Mouse (Mus musculus) MEL (cell line): ENCODE results near the gene Mog. TPM values are rescaled to one million over a fixed set of nuclear protein-coding genes. Genes with fewer than 3 reads are reported as not detected.

Experiments
- DNase-seq: peaks from one replicate; pipeline ENCODE4 v3.0.0; 2011; ENCODE audit warnings: low read depth, low spot score
- H3K27ac ChIP-seq: 2 replicates; pipeline ENCODE4 v1.5.1; 2012; ENCODE audit warnings: low read depth, mild to moderate bottlenecking, control low read depth, low read length, moderate library complexity; ENCODE audit not compliant: control insufficient read depth
- H3K27me3 ChIP-seq, 2 experiments: fragments of 150-350 bp in 1 of 2; sonication (generic) in 1 of 2; 2 replicates each; pipeline ENCODE4 v1.6.1; 2012; ENCODE audit warnings: low read length in 2 of 2, mild to moderate bottlenecking in 2 of 2, improper control_type of control experiment in 1 of 2, moderate library complexity in 1 of 2; ENCODE audit not compliant: insufficient read depth in 2 of 2, control insufficient read depth in 1 of 2
- H3K36me3 ChIP-seq, 2 experiments: 2 replicates each; pipeline ENCODE4 v1.6.1; 2012 to 2014; ENCODE audit warnings: low read length in 2 of 2, improper control_type of control experiment in 1 of 2, inconsistent platforms in 1 of 2, mild to moderate bottlenecking in 1 of 2; ENCODE audit not compliant: insufficient read depth in 2 of 2, control insufficient read depth in 1 of 2
- H3K4me1 ChIP-seq, 2 experiments: fragments of 150-350 bp in 1 of 2; sonication (generic) in 1 of 2; 2 replicates each; pipeline ENCODE4 v1.6.1; 2012; ENCODE audit warnings: low read length in 2 of 2, improper control_type of control experiment in 1 of 2, mild to moderate bottlenecking in 1 of 2; ENCODE audit not compliant: insufficient read depth in 2 of 2, control insufficient read depth in 1 of 2
- H3K4me3 ChIP-seq, 2 experiments: fragments of 150-350 bp in 1 of 2; sonication (generic) in 1 of 2; 2 replicates each; pipeline ENCODE4 v1.5.1; 2012; ENCODE audit warnings: low read depth in 2 of 2, low read length in 2 of 2, mild to moderate bottlenecking in 2 of 2, moderate library complexity in 2 of 2, control low read depth in 1 of 2, improper control_type of control experiment in 1 of 2; ENCODE audit not compliant: control insufficient read depth in 1 of 2, insufficient read depth in 1 of 2
- H3K79me2 ChIP-seq: 2 replicates; pipeline ENCODE4 v1.6.1; 2012; ENCODE audit warnings: mild to moderate bottlenecking, low read length, moderate library complexity; ENCODE audit not compliant: control insufficient read depth, poor library complexity, insufficient read depth
- H3K9ac ChIP-seq: 2 replicates; pipeline ENCODE4 v1.6.1; 2012; ENCODE audit warnings: low read depth, mild to moderate bottlenecking, control low read depth, low read length, moderate library complexity; ENCODE audit not compliant: control insufficient read depth, poor library complexity, severe bottlenecking
- H3K9me3 ChIP-seq: fragments of 150-350 bp; sonication (generic); replicated peaks from 2 replicates; pipeline ENCODE4 v1.6.1; 2012; ENCODE audit warnings: mild to moderate bottlenecking, low read length, improper control_type of control experiment, moderate library complexity; ENCODE audit not compliant: insufficient read depth
- BHLHE40 ChIP-seq: IDR thresholded peaks from 2 replicates; pipeline ENCODE4 v1.6.1; 2012; ENCODE audit warnings: low read depth, mild to moderate bottlenecking, inconsistent platforms, low read length, improper control_type of control experiment, borderline replicate concordance
- CTCF ChIP-seq, 3 experiments: IDR thresholded peaks in 2 of 3; conservative IDR thresholded peaks in 1 of 3; 2 replicates each; pipeline ENCODE4 v1.5.1; 2011 to 2012; ENCODE audit warnings: low read length in 3 of 3, low read depth in 2 of 3, mild to moderate bottlenecking in 2 of 3, improper control_type of control experiment in 1 of 3, inconsistent platforms in 1 of 3, mixed read lengths in 1 of 3, moderate library complexity in 1 of 3; ENCODE audit not compliant: control insufficient read depth in 1 of 3, insufficient read depth in 1 of 3, poor library complexity in 1 of 3, severe bottlenecking in 1 of 3
- EP300 ChIP-seq, 2 experiments: IDR thresholded peaks; 2 replicates each; pipeline ENCODE4 v1.6.1; 2011; ENCODE audit warnings: improper control_type of control experiment in 2 of 2, low read length in 2 of 2, low read depth in 1 of 2, mild to moderate bottlenecking in 1 of 2
- GABPA ChIP-seq: IDR thresholded peaks from 2 replicates; pipeline ENCODE4 v1.6.1; 2012; ENCODE audit warnings: low read depth, mild to moderate bottlenecking, inconsistent platforms, low read length, improper control_type of control experiment, moderate library complexity
- GATA1 ChIP-seq: IDR thresholded peaks from 2 replicates; pipeline ENCODE4 v1.6.1; 2011; ENCODE audit warnings: low read depth, low read length, improper control_type of control experiment
- JUND ChIP-seq: IDR thresholded peaks from 2 replicates; pipeline ENCODE4 v1.6.1; 2011; ENCODE audit warnings: low read depth, mild to moderate bottlenecking, improper control_type of control experiment, low read length
- MYC ChIP-seq: IDR thresholded peaks from 2 replicates; pipeline ENCODE4 v1.6.1; 2011; ENCODE audit warnings: low read depth, mild to moderate bottlenecking, low read length, improper control_type of control experiment, moderate library complexity
- POLR2A ChIP-seq, 2 experiments: IDR thresholded peaks; 2 replicates each; pipeline ENCODE4 v1.6.1; 2011 to 2012; ENCODE audit warnings: low read length in 2 of 2, mild to moderate bottlenecking in 2 of 2, control low read depth in 1 of 2, improper control_type of control experiment in 1 of 2, low read depth in 1 of 2, moderate library complexity in 1 of 2; ENCODE audit not compliant: control insufficient read depth in 1 of 2, insufficient read depth in 1 of 2, poor library complexity in 1 of 2
- POLR2AphosphoS2 ChIP-seq: IDR thresholded peaks from 2 replicates; pipeline ENCODE4 v1.6.1; 2011; ENCODE audit warnings: low read length, improper control_type of control experiment
- POLR2AphosphoS5 ChIP-seq: IDR thresholded peaks from 2 replicates; pipeline ENCODE4 v1.6.1; 2012; ENCODE audit warnings: low read depth, borderline replicate concordance, mild to moderate bottlenecking, inconsistent platforms, low read length, moderate library complexity, mixed read lengths
- SIN3A ChIP-seq: IDR thresholded peaks from 2 replicates; pipeline ENCODE4 v1.6.1; 2012; ENCODE audit warnings: low read length, improper control_type of control experiment, inconsistent platforms
- TCF12 ChIP-seq: IDR thresholded peaks from 2 replicates; pipeline ENCODE4 v1.6.1; 2014; ENCODE audit warnings: low read depth, mild to moderate bottlenecking, inconsistent platforms, low read length, improper control_type of control experiment, moderate library complexity
- USF1 ChIP-seq: IDR thresholded peaks from 2 replicates; pipeline ENCODE4 v1.6.1; 2014; ENCODE audit warnings: low read depth, mild to moderate bottlenecking, inconsistent platforms, low read length, improper control_type of control experiment, moderate library complexity
- ZMIZ1 ChIP-seq: IDR thresholded peaks from 2 replicates; pipeline ENCODE4 v1.6.1; 2012; ENCODE audit warnings: low read depth, mild to moderate bottlenecking, inconsistent platforms, low read length, improper control_type of control experiment, moderate library complexity
- polyA plus RNA-seq, 2 experiments: library from polyadenylated mRNA; stranded (reverse) in 1 of 2; unstranded in 1 of 2; fragments of >175 nt in 1 of 2; fragments of >200 nt in 1 of 2; gene quantifications; 2 replicates each; pipeline versions ENCODE4 v1.2.1 to v1.2.4; 2012; ENCODE audit warnings: low replicate concordance in 2 of 2, low read depth in 1 of 2; ENCODE audit not compliant: insufficient read length in 2 of 2, insufficient read depth in 1 of 2, missing spikeins in 1 of 2
- total RNA-seq: library from RNA; depleted of rRNA; stranded (reverse); fragments of 300-350 nt; gene quantifications from 2 replicates; pipeline ENCODE4 v1.2.3, GENCODE M21; 2012

Gene Mog
- total and polyA plus RNA-seq, 3 experiments: not detected

GRCm38 (mm10) chr17:37044651-37045244, 21.6 kb upstream of the Mog start:
- Histone ChIP-seq H3K36me3 (peaks cover 0 to 7% of the 10 kb centered on the region in 2 experiments; a peak in 2 of 4 replicates), H3K9ac (peak overlapping the region; percentile 26), H3K9me3 (no peaks in the 10 kb centered on the region), H3K79me2 (peaks cover 1% of the 10 kb centered on the region), H3K27me3 (no peaks in the 10 kb centered on the region), H3K4me3 (peak overlapping the region; percentile 44 to 98), H3K4me1 (peaks cover 2% of the 10 kb centered on the region in 2 experiments; a peak in 1 of 4 replicates), H3K27ac (no peak overlapping the region)
- peak; percentile 25 for DNase-seq
- TF ChIP-seq MYC: no peak
- peak; percentile 65; the same call in 1 of the 2 replicates for TF ChIP-seq USF1
- TF ChIP-seq BHLHE40: peak; percentile 80

- Histone ChIP-seq H3K4me3 (no peak overlapping the region), H3K36me3 (no peaks in the 10 kb centered on the region; a peak in 1 of 4 replicates), H3K4me1 (0 out of 4 replicates have a peak, but pooled peaks cover 0 to 3% of the 10 kb centered on the region in 2 experiments), H3K79me2 (no peaks in the 10 kb centered on the region), H3K27me3 (no peaks in the 10 kb centered on the region), H3K9ac (no peak overlapping the region), H3K27ac (no peak overlapping the region), H3K9me3 (no peaks in the 10 kb centered on the region)
- peak; percentile 68 for DNase-seq
- TF ChIP-seq POLR2A (IDR thresholded peaks at IDR 0.05; ENCODE audit: control insufficient read depth in 1 of 2, insufficient read depth in 1 of 2, low read depth in 1 of 2, low read length in 2 of 2, poor library complexity in 1 of 2) (no peak), JUND (no peak), EP300 (IDR thresholded peaks at IDR 0.05; ENCODE audit: low read depth in 1 of 2, low read length in 2 of 2) (0 out of 4 replicates have a peak, but pooled peaks of 1 of the 2 experiments have one; percentile 11), SIN3A (no peak), GATA1 (no peak), POLR2AphosphoS5 (no peak), ZMIZ1 (no peak)
These were observed 16.1 kb upstream of the Mog start for GRCm38 (mm10) chr17:37039127-37039894.

GRCm38 (mm10) chr17:37029162-37029561, 6.0 kb upstream of the Mog start:
- no peaks in the 10 kb centered on the region for H3K79me2 ChIP-seq
- no peak overlapping the region for H3K9ac ChIP-seq
- H3K4me1 ChIP-seq: no peaks in the 10 kb centered on the region
- H3K27me3 ChIP-seq: peaks cover 0 to 2% of the 10 kb centered on the region in 2 experiments; a peak in 1 of 4 replicates
- no peak for TF ChIP-seq POLR2AphosphoS5
- no peak for TF ChIP-seq GABPA
- no peak for TF ChIP-seq TCF12
- no peak for TF ChIP-seq POLR2AphosphoS2
- TF ChIP-seq EP300 (IDR thresholded peaks at IDR 0.05; ENCODE audit: low read depth in 1 of 2, low read length in 2 of 2): no peak
- TF ChIP-seq CTCF (IDR thresholded peaks at IDR 0.05 in 2 of 3, conservative IDR thresholded peaks at IDR 0.05 in 1 of 3; ENCODE audit: control insufficient read depth in 1 of 3, insufficient read depth in 1 of 3, low read depth in 2 of 3, low read length in 3 of 3, poor library complexity in 1 of 3, severe bottlenecking in 1 of 3): no peak
- H3K9me3 ChIP-seq: no peaks in the 10 kb centered on the region
- no peak overlapping the region for H3K27ac ChIP-seq
- no peak overlapping the region for H3K4me3 ChIP-seq
- no peaks in the 10 kb centered on the region for H3K36me3 ChIP-seq
- DNase-seq: no peak
